In the genomic region with DNA sequence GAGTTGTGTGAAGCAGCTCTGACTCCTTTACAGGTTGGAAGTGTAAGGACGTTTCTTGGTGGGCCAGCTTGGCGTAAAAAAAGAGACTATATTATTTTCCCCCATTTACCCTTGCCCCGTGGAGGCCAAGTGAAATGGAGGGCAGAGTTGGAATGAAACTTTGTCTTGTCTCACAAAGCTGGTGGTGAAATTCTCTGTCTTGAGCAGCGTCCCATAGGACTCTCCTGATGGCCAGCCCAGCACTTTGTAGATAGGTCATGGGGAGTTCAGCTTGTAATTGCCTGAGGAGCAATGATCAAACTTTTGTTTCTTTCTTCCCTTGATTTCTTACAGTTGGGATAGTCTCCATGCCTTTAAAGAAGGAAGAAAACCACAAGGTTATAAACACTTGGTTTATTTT, we compare ENCODE assay signal across 26 mouse cellular contexts. TPM values are rescaled to one million over a fixed set of nuclear protein-coding genes. Genes with fewer than 3 reads are reported as not detected.
A peak's percentile ranks its signal among the peaks of the same experiment; 100 is the strongest.
DNase-seq lines count a peak whose midpoint lies in the region; ATAC-seq and TF ChIP-seq lines count a peak whose summit lies in the region.
"Had no signal": no experiment of that assay in that cellular context is flagged by ENCODE, and none has a peak within 500 bp of the region (broad histone marks: within the 10 kb centered on the region; RNA-seq: fewer than 3 reads in every experiment).

No protein-coding gene starts in this region.

- WGBS in heart, adult 2 months, result 58% methylated on average over 4 of the region's 4 CpGs
- whole genome bisulfite sequencing in heart, embryonic 16.5 days, result 56% methylated on average over 4 of the region's 4 CpGs
- 72% methylated on average over 4 of the region's 4 CpGs for WGBS in hindbrain, embryonic 12.5 days
- WGBS in forebrain, embryonic 16.5 days, result 67% methylated on average over 4 of the region's 4 CpGs

- peaks cover 6% of the 10 kb centered on the region for H3K79me2 ChIP-seq in heart, adult 2 months (replicated peaks; ENCODE audit: control insufficient read depth, insufficient read depth, low read length)

- H3K4me2 ChIP-seq in heart, embryonic 16.5 days (ENCODE audit: low read depth, low read length), result no peak overlapping the region; the same call in 1 of the 2 replicates
- no peak overlapping the region for H3K4me2 ChIP-seq in hindbrain, embryonic 12.5 days (replicated peaks)
- H3K4me2 ChIP-seq in forebrain, embryonic 16.5 days (ENCODE audit: low read length), result no peak overlapping the region
- H3K4me2 ChIP-seq: embryonic facial prominence, embryonic 15.5 days; forebrain, embryonic 15.5 days; intestine, embryonic 15.5 days; limb, embryonic 13.5 days; liver, embryonic 11.5 days; lung, embryonic 15.5 days; midbrain, embryonic 11.5 days; neural tube, embryonic 13.5 days had no signal

- H3K36me3 ChIP-seq in heart, adult 2 months (ENCODE audit: control insufficient read depth, insufficient read depth, low read length), result peaks cover 27% of the 10 kb centered on the region
- no peaks in the 10 kb centered on the region for H3K36me3 ChIP-seq in heart, embryonic 16.5 days (ENCODE audit: control insufficient read depth, insufficient read depth)
- H3K36me3 ChIP-seq in hindbrain, embryonic 12.5 days, result no peaks in the 10 kb centered on the region
- H3K36me3 ChIP-seq in forebrain, embryonic 16.5 days (ENCODE audit: control insufficient read depth, insufficient read depth), result no peaks in the 10 kb centered on the region
- H3K36me3 ChIP-seq: embryonic facial prominence, embryonic 10.5 days; embryonic facial prominence, embryonic 15.5 days; forebrain, embryonic 15.5 days; intestine, embryonic 15.5 days; limb, embryonic 13.5 days; lung, embryonic 15.5 days; neural tube, embryonic 13.5 days had no signal

- ATAC-seq in heart, embryonic 16.5 days (replicated peaks; ENCODE audit: extremely low read depth, insufficient read depth, low FRiP score), result no peak
- no peak for ATAC-seq in hindbrain, embryonic 12.5 days (ENCODE audit: low FRiP score)
- no peak for ATAC-seq in forebrain, embryonic 16.5 days
- ATAC-seq: forebrain, embryonic 15.5 days; hindbrain, postnatal 0 days; intestine, embryonic 15.5 days; midbrain, embryonic 16.5 days had no signal

- H3K4me3 ChIP-seq in heart, adult 2 months, result no peak overlapping the region
- H3K4me3 ChIP-seq in brown adipose tissue, adult 24 weeks (ENCODE audit: insufficient read depth, low read depth, low read length), result no peak overlapping the region
- H3K4me3 ChIP-seq in heart, embryonic 16.5 days (ENCODE audit: low read length), result no peak overlapping the region
- no peak overlapping the region for H3K4me3 ChIP-seq in hindbrain, embryonic 12.5 days
- H3K4me3 ChIP-seq in forebrain, embryonic 16.5 days (replicated peaks; ENCODE audit: low read length), result no peak overlapping the region
- H3K4me3 ChIP-seq: embryonic facial prominence, embryonic 10.5 days; embryonic facial prominence, embryonic 15.5 days; forebrain, embryonic 15.5 days; intestine, embryonic 15.5 days; limb, embryonic 13.5 days; lung, embryonic 15.5 days; neural tube, embryonic 13.5 days had no signal

- H3K27ac ChIP-seq in heart, adult 2 months, result peak overlapping the region; percentile 31
- peak overlapping the region; percentile 93 for H3K27ac ChIP-seq in brown adipose tissue, adult 24 weeks (replicated peaks; ENCODE audit: low read depth, low read length)
- H3K27ac ChIP-seq in heart, embryonic 16.5 days (ENCODE audit: low read length), result peak overlapping the region; percentile 5; the same call in 1 of the 2 replicates
- no peak overlapping the region for H3K27ac ChIP-seq in hindbrain, embryonic 12.5 days
- H3K27ac ChIP-seq in forebrain, embryonic 16.5 days (ENCODE audit: low read length), result no peak overlapping the region
- H3K27ac ChIP-seq: embryonic facial prominence, embryonic 10.5 days; embryonic facial prominence, embryonic 15.5 days; forebrain, embryonic 15.5 days; hindbrain, postnatal 0 days; intestine, embryonic 15.5 days; limb, embryonic 13.5 days; lung, embryonic 15.5 days; neural tube, embryonic 13.5 days had no signal

- TF ChIP-seq POLR2A in heart, adult 2 months (IDR thresholded peaks at IDR 0.05; ENCODE audit: insufficient read depth, low read depth, low read length), result no peak

- no peak for TF ChIP-seq EP300 in heart, adult 2 months (IDR thresholded peaks at IDR 0.05; ENCODE audit: insufficient read depth, low read depth, low read length)

- no peak for DNase-seq in heart, adult 2 months
- no peak for DNase-seq in heart, adult 8-10 months (ENCODE audit: low spot score)
- DNase-seq in adipocyte (ENCODE audit: low spot score), result peak; percentile 47
- DNase-seq: B cell, adult 2 months; cerebellum, adult 8-10 months; cerebellum, postnatal 25 days; kidney, adult 9 months; kidney, postnatal 10 days; right cerebral cortex, postnatal 4 days; thymus, adult 2 months; thymus, postnatal 36 days had no signal

- H3K9me3 ChIP-seq in heart, embryonic 16.5 days (replicated peaks; ENCODE audit: control insufficient read depth, low read length), result no peaks in the 10 kb centered on the region
- H3K9me3 ChIP-seq in hindbrain, embryonic 12.5 days (replicated peaks), result no peaks in the 10 kb centered on the region
- H3K9me3 ChIP-seq in forebrain, embryonic 16.5 days (ENCODE audit: control insufficient read depth, low read length), result no peaks in the 10 kb centered on the region
- H3K9me3 ChIP-seq: embryonic facial prominence, embryonic 10.5 days; embryonic facial prominence, embryonic 15.5 days; forebrain, embryonic 15.5 days; intestine, embryonic 15.5 days; limb, embryonic 13.5 days; lung, embryonic 15.5 days; neural tube, embryonic 13.5 days had no signal

- peaks cover 14% of the 10 kb centered on the region for H3K4me1 ChIP-seq in heart, adult 2 months (ENCODE audit: control insufficient read depth, insufficient read depth, low read length)
- peaks cover 18% of the 10 kb centered on the region for H3K4me1 ChIP-seq in brown adipose tissue, adult 24 weeks (ENCODE audit: control insufficient read depth, insufficient read depth, insufficient read length, low read length)
- H3K4me1 ChIP-seq in heart, embryonic 16.5 days (ENCODE audit: control insufficient read depth, insufficient read depth, low read length), result peaks cover 32% of the 10 kb centered on the region
- no peaks in the 10 kb centered on the region for H3K4me1 ChIP-seq in hindbrain, embryonic 12.5 days
- H3K4me1 ChIP-seq in forebrain, embryonic 16.5 days (replicated peaks; ENCODE audit: control insufficient read depth, insufficient read depth, low read length), result peaks cover 21% of the 10 kb centered on the region
- H3K4me1 ChIP-seq: embryonic facial prominence, embryonic 15.5 days; limb, embryonic 13.5 days had no signal

- TF ChIP-seq CTCF in heart, adult 2 months (IDR thresholded peaks at IDR 0.05), result no peak

- H3K9ac ChIP-seq in heart, adult 2 months (ENCODE audit: low read depth, low read length), result no peak overlapping the region
- H3K9ac ChIP-seq in heart, embryonic 16.5 days (ENCODE audit: low read length), result no peak overlapping the region
- no peak overlapping the region for H3K9ac ChIP-seq in hindbrain, embryonic 12.5 days
- H3K9ac ChIP-seq in forebrain, embryonic 16.5 days (replicated peaks; ENCODE audit: low read depth, low read length), result no peak overlapping the region
- H3K9ac ChIP-seq: embryonic facial prominence, embryonic 15.5 days; forebrain, embryonic 15.5 days; intestine, embryonic 15.5 days; limb, embryonic 13.5 days; lung, embryonic 15.5 days; neural tube, embryonic 13.5 days had no signal

- H3K27me3 ChIP-seq in heart, adult 2 months (ENCODE audit: control insufficient read depth, insufficient read depth, low read length), result no peaks in the 10 kb centered on the region
- no peaks in the 10 kb centered on the region for H3K27me3 ChIP-seq in heart, embryonic 16.5 days (ENCODE audit: control insufficient read depth, insufficient read depth, low read length)
- no peaks in the 10 kb centered on the region for H3K27me3 ChIP-seq in hindbrain, embryonic 12.5 days
- H3K27me3 ChIP-seq in forebrain, embryonic 16.5 days (replicated peaks; ENCODE audit: control insufficient read depth, insufficient read depth, low read length), result no peaks in the 10 kb centered on the region
- H3K27me3 ChIP-seq: embryonic facial prominence, embryonic 15.5 days; forebrain, embryonic 15.5 days; intestine, embryonic 15.5 days; lung, embryonic 15.5 days; neural tube, embryonic 13.5 days had no signal

- intact Hi-C loops in heart, adult 2 months (cut with DNase I), result no loop called here

RNA-seq across cellular contexts. Expression of a gene that starts 10.0 kb away (rescaled TPM):
- total RNA-seq in heart, adult 2 months (2021), result 10 to 100 TPM; 20.9 to 22.6 TPM
- polyA plus RNA-seq in heart, adult 2 months (2012; rRNA removed), result 5.3 and 10.3 TPM in 2 replicates
- 10 to 100 TPM; 20.4 to 25.8 (median 22.1) TPM for total RNA-seq in heart, adult 8-10 months (2022)
- polyA plus RNA-seq in brown adipose tissue, adult 24 weeks (2012; ENCODE audit: insufficient read depth, insufficient read length, missing spikeins), result 11.9 and 12.6 TPM in 2 replicates
- 5.1 and 5.7 TPM in 2 replicates for polyA plus RNA-seq in heart, embryonic 16.5 days (2015; fragmentation: Nextera tagmentation; extraction: Ambion mirVana)
- 6.5 and 8.3 TPM in 2 replicates for polyA plus RNA-seq in hindbrain, embryonic 12.5 days (2016; fragmentation: Nextera tagmentation; extraction: Ambion mirVana)
- polyA plus RNA-seq in forebrain, embryonic 16.5 days (2015; fragmentation: Nextera tagmentation; extraction: Ambion mirVana), result 31.0 and 36.3 TPM in 2 replicates

Comparison
In these comparisons a context has a peak if more than half of its experiments do, and no peak if none do; other contexts are left out.
1. H3K27ac ChIP-seq: peak in heart, adult 2 months (single experiment), brown adipose tissue, adult 24 weeks (single experiment) and heart, embryonic 16.5 days (single experiment); none in hindbrain, embryonic 12.5 days (single experiment) and forebrain, embryonic 16.5 days (single experiment).